Mouse (Mus musculus) cortical plate, adult 2 months (tissue): Measurements from ENCODE around the gene Myo16. TPM values are rescaled to one million over a fixed set of nuclear protein-coding genes. Genes with fewer than 3 reads are reported as not detected.

ENCODE experiments used
- H3K27ac ChIP-seq: fragments of 200-500 bp; 2 replicates; pipeline ENCODE4 v1.5.1; 2012; ENCODE audit warnings: low read length, control low read depth, inconsistent platforms; ENCODE audit not compliant: insufficient read depth
- H3K4me1 ChIP-seq: fragments of 200-500 bp; 2 replicates; pipeline ENCODE4 v1.6.1; 2011; ENCODE audit warnings: low read length; ENCODE audit not compliant: control insufficient read depth, insufficient read depth
- H3K4me3 ChIP-seq: fragments of 200-500 bp; 2 replicates; pipeline ENCODE4 v1.5.1; 2011; ENCODE audit warnings: mild to moderate bottlenecking, low read length, control low read depth; ENCODE audit not compliant: insufficient read depth
- CTCF ChIP-seq: fragments of 200-500 bp; IDR thresholded peaks from 2 replicates; pipeline ENCODE4 v1.5.1; 2011; ENCODE audit warnings: mild to moderate bottlenecking, control low read depth, low read length; ENCODE audit not compliant: insufficient read depth; ENCODE audit errors: extremely low read depth
- POLR2A ChIP-seq: fragments of 200-500 bp; IDR thresholded peaks from 2 replicates; pipeline ENCODE4 v1.6.1; 2011; ENCODE audit warnings: mild to moderate bottlenecking, low read length, control low read depth; ENCODE audit not compliant: insufficient read depth; ENCODE audit errors: extremely low read depth
- polyA plus RNA-seq: library from polyadenylated mRNA; depleted of rRNA; stranded (reverse); fragments of >200 nt; gene quantifications from 2 replicates; pipeline ENCODE4 v1.2.3, GENCODE M21; 2012

Gene Myo16
- polyA plus RNA-seq, 1 experiment = 11.3 TPM

DNA sequence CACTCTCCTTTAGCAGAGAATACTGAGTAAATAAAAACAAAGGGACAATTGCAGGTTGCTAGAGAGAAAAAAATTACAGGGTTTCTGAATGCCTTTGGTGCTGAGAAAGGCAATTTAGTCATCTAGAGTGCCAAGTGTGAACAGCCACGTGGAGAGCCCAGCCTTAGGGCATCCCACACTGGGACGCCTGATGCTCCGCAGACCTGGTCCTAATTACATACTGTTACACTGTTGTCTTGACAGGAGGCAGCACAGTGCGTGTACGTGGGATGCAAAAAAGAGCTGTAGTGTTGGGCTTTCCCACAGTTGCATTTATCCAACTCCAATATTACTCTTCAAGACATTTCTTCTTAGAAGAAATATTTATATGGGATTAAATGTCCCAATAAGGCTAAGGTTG, 162.5 kb downstream of the Myo16 start:
- TF ChIP-seq POLR2A = no peak
- TF ChIP-seq CTCF = no peak
- Histone ChIP-seq H3K27ac (no peak overlapping the region), H3K4me1 (no peaks in the 10 kb centered on the region), H3K4me3 (no peak overlapping the region)

- no peak overlapping the region for H3K27ac ChIP-seq
- no peaks in the 10 kb centered on the region for H3K4me1 ChIP-seq
- TF ChIP-seq POLR2A (no peak), CTCF (no peak)
- no peak overlapping the region for H3K4me3 ChIP-seq
Observed at GRCm38 (mm10) chr8:10318103-10318502, 164.4 kb downstream of the Myo16 start.

DNA sequence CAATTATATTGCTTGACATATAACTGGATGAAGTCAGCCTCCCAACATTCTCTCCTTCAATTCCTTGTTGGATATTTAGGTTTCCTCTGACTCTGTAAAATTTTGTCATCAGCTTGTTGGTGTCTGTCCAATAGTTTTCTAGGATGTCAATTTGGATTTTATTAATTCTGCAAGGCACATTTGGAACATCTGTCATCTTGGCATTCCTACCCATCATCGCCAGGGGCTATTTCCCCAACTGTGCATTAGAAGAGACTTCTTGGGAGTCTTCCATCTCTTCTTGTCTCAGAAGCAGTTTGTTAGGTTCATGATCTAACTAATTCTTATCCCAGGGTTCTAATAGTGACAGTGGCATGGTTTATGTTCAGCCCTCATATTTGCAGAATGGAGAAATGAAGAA, 196.7 kb downstream of the Myo16 start:
- no peak overlapping the region for H3K4me3 ChIP-seq

DNA sequence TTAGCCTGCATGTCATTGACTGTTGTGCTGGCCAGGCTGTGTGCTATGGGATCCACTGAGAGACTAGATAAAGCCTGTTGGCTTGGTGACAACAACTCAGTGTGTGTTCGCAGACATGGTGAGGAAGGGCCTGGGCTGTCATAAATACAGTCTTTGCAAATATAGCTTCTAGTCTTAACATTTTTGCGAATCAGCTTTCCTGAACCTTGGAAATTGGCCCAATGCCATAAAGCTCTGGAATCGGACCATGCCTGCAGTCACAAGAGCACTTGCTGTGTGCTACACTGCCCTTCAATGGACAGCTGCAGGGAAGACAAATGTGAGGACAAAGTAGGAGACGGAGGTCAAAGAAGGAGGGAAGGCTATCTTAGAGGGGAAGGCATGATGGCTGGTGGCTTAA, 205.0 kb downstream of the Myo16 start:
- no peak for TF ChIP-seq CTCF
- no peak for TF ChIP-seq POLR2A
- H3K27ac ChIP-seq = no peak overlapping the region
- no peak overlapping the region for H3K4me3 ChIP-seq
- no peaks in the 10 kb centered on the region for H3K4me1 ChIP-seq

More for the DNA sequence above, 196.7 kb downstream of the Myo16 start:
- TF ChIP-seq POLR2A (no peak), CTCF (no peak)
- H3K27ac ChIP-seq = no peak overlapping the region
- H3K4me1 ChIP-seq = no peaks in the 10 kb centered on the region

- Histone ChIP-seq H3K27ac (no peak overlapping the region), H3K4me1 (0 out of 2 replicates have a peak, but pooled peaks cover 2% of the 10 kb centered on the region), H3K4me3 (no peak overlapping the region)
- TF ChIP-seq CTCF (no peak), POLR2A (no peak)
Observed at GRCm38 (mm10) chr8:10362949-10363348, 209.2 kb downstream of the Myo16 start.

DNA sequence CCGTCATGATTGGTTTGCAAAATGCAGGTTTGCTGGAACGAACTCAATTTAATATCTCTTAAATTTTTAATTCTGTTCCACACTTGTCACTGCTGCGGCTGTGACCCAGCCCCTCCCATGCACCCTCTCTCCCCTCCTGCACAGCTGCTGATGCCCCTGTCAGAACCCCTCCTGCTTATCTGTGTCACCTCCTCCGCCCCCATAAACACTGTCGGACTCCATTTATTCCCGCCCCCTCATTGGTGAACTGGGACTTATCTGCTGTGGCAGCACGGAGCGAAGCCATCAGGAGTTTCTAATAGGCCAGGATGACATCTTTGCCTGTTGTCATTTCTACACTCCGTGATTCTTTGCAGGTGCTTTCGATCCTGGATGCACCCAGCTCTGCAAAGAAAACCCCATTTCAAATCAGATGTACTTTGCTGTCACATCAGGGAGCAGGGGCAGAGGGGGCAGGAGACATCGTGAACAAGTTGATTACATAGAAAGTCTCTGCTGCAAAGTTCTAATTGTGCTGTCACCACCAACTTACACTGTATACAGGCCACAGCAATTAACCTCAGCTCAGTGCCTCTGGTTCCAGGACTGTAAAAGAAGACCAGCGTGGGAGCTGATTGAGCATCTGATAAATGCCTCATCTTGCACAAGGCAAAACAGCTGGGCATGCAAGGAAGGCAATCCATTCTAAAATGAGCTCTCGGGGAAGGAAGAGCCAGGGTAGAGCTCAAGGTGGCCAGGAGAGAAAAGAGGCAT, 210.1 kb downstream of the Myo16 start:
- Histone ChIP-seq H3K27ac (no peak overlapping the region), H3K4me3 (no peak overlapping the region), H3K4me1 (0 out of 2 replicates have a peak, but pooled peaks cover 2% of the 10 kb centered on the region)
- no peak for TF ChIP-seq POLR2A
- TF ChIP-seq CTCF = no peak

DNA sequence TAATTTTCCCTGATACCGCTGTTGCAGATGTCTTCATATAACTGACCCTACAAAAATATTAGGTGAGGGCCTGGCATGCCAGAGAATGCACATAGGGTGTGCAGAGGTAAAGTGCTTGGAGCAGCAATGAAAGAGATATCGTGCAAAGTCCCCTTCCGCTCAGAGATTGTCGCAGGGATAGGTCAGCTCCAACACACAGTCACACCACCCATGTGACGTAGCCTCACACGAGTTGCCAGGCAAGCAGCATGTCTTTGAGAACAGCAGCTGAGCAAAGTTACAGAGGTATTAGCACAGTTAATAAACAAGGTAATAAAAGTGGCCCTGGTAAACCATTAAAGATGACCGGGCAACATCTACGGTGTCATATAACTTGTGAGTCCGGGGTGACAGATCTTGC, 212.4 kb downstream of the Myo16 start:
- Histone ChIP-seq H3K4me1 (0 out of 2 replicates have a peak, but pooled peaks cover 2% of the 10 kb centered on the region), H3K27ac (no peak overlapping the region), H3K4me3 (no peak overlapping the region)
- TF ChIP-seq POLR2A = no peak

DNA sequence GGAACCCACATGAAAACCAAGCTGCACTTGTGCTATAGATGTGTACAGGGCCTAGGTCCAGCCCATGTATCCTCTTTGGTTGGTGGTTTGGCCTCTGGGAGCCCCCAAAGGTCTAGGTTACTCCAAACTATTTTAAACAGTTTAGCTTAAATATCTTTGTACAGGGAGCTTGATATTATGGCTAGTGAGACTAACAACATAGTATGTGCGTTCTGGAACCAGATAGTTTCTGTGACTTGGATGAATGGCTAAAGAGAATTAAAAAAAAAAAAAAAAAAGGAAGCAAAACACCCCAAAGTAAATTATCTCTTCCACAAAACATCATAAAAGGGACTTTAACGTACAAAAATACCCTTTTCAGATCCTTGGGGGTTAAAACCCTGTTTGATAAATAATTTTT, 218.9 kb downstream of the Myo16 start:
- Histone ChIP-seq H3K4me1 (no peaks in the 10 kb centered on the region), H3K27ac (no peak overlapping the region), H3K4me3 (no peak overlapping the region)
- no peak for TF ChIP-seq CTCF
- TF ChIP-seq POLR2A = no peak

- no peaks in the 10 kb centered on the region for H3K4me1 ChIP-seq
- H3K27ac ChIP-seq = no peak overlapping the region
- no peak overlapping the region for H3K4me3 ChIP-seq
- TF ChIP-seq POLR2A = no peak
- TF ChIP-seq CTCF = no peak
Observed at GRCm38 (mm10) chr8:10387143-10387542, 233.4 kb downstream of the Myo16 start.

- TF ChIP-seq POLR2A = no peak
- TF ChIP-seq CTCF = no peak
- Histone ChIP-seq H3K4me3 (no peak overlapping the region), H3K4me1 (no peaks in the 10 kb centered on the region), H3K27ac (no peak overlapping the region)
Observed at GRCm38 (mm10) chr8:10391096-10391683, 237.5 kb downstream of the Myo16 start.

- Histone ChIP-seq H3K4me1 (no peaks in the 10 kb centered on the region), H3K27ac (no peak overlapping the region), H3K4me3 (no peak overlapping the region)
- TF ChIP-seq CTCF (no peak), POLR2A (no peak)
Observed at GRCm38 (mm10) chr8:10391913-10392312, 238.2 kb downstream of the Myo16 start.
